17 mouse cellular contexts compared by ENCODE assay signal in genomic region chr2:33977151-33977550, GRCm38 (mm10).
"Had no signal": no experiment of that assay in that cellular context is flagged by ENCODE, and none has a peak within 500 bp of the region (broad histone marks: within the 10 kb centered on the region; RNA-seq: fewer than 3 reads in every experiment).

No protein-coding gene starts in this region.

- H3K27ac ChIP-seq: kidney, embryonic 15.5 days; liver, embryonic 14.5 days; lung, embryonic 15.5 days; neural tube, embryonic 12.5 days; stomach, postnatal 0 days had no signal

- H3K4me2 ChIP-seq: kidney, embryonic 15.5 days; lung, embryonic 15.5 days; midbrain, embryonic 11.5 days; neural tube, embryonic 12.5 days had no signal

- H3K27me3 ChIP-seq: lung, embryonic 15.5 days; neural tube, embryonic 12.5 days had no signal

- H3K9me3 ChIP-seq: kidney, embryonic 15.5 days; lung, embryonic 15.5 days; neural tube, embryonic 12.5 days had no signal

- H3K4me3 ChIP-seq: kidney, embryonic 15.5 days; lung, embryonic 15.5 days; neural tube, embryonic 12.5 days had no signal

- H3K36me3 ChIP-seq: kidney, embryonic 15.5 days; lung, embryonic 15.5 days; neural tube, embryonic 12.5 days had no signal

- H3K9ac ChIP-seq: kidney, embryonic 15.5 days; liver, embryonic 14.5 days; lung, embryonic 15.5 days; neural tube, embryonic 12.5 days had no signal

- H3K4me1 ChIP-seq: lung, embryonic 15.5 days had no signal

- DNase-seq: kidney, adult 11 months; kidney, adult 8-10 months; kidney, postnatal 10 days; kidney, postnatal 36 days; lung, adult 18-20 months; lung, postnatal 10 days; lung, postnatal 36 days; midbrain, embryonic 14.5 days; retina, postnatal 1 day; right cerebral cortex, postnatal 25 days; thymus, adult 18-20 months had no signal
